Mouse (Mus musculus) gastrocnemius, adult 18-20 months (tissue): ENCODE measurements around the gene Bmf. TPM values are rescaled to one million over a fixed set of nuclear protein-coding genes. Genes with fewer than 3 reads are reported as not detected.
A peak's percentile ranks its signal among the peaks of the same experiment; 100 is the strongest.

Experiments used
- DNase-seq: peaks from one replicate; pipeline ENCODE4 v3.0.0; 2021; ENCODE audit warnings: low spot score
- long read RNA-seq, 2 experiments: library from polyadenylated mRNA; stranded (forward); transcript quantifications; one replicate each; pipeline ENCODE4 v2.0.0; 2021
- total RNA-seq, 2 experiments: library from RNA; stranded (reverse); gene quantifications; 2 replicates each; pipeline ENCODE4 v1.2.3; 2021

Gene Bmf
- 1 to 10 TPM; 2.1 to 2.2 TPM for total RNA-seq
- long read RNA-seq, experiment 1, result 0 reads
- long read RNA-seq, experiment 2, result 0 reads

DNA sequence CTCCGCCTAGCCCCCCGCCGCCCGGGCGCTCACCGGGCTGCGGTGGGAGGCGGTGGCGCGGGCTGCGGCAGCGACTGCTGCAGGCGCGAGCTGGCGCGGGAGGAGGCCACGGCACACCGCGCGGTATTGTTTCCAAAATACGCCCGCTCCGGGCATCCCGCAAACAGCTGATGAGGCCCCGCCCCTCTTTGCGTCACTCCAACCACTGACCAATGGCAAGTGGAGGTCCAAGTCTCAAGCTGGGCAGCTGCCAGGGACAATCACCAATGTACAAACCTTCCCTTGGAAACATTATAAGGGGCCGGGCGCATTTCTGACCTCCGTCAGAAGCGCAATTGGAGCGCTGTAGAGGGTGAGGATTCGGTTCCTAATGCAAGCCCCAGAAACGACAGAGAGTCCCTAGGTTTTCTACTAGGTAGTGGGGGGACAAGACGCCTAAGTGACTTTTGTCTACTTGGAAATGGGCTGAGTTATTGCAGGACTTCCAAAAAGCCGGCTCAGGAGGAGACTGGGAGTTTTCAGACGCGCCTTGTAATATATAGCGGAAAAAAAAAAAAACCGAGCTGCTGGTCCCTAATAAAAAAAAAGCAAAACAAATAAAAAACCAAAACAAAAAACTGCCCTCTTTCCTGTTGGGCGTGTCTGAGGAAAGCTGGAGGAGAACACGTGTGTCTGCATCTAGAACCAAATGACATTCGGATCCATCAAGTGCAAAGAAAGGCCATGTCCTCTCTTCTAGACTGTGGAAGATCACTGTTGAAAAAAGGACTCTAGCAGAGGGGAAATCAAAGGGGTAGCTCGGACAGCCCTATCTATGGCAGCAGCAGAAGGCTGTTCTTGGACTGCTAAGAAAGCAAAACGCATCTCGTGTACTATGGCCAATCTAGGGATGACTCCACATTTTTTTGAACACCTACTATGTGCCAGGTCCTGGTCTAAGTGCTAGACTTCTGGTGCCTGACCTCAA lies at the start of gene Bmf:
Bmf (minus strand) TSS at position 181 of the 967 bp plus-strand sequence.
- DNase-seq, result peak; percentile 99

DNA sequence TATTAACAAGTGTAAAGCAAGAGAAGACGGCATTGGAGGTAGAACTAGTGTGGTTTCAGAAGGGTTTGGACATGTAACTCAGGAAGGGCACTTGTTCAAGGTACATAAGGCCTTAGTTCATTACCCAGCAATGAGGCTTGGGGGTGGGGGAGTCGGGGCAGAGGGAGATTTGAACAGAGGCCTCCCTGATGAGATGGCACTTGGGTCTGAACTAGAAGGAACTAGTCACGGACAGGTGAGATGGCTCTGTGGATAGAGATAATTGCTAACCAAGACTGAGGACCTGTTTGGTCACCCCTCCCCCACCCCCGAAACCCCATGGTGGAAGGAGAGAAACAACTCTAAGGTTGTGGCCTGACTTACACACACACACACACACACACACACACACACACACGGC lies 49.6 kb upstream of the Bmf start:
- no peak for DNase-seq

DNA sequence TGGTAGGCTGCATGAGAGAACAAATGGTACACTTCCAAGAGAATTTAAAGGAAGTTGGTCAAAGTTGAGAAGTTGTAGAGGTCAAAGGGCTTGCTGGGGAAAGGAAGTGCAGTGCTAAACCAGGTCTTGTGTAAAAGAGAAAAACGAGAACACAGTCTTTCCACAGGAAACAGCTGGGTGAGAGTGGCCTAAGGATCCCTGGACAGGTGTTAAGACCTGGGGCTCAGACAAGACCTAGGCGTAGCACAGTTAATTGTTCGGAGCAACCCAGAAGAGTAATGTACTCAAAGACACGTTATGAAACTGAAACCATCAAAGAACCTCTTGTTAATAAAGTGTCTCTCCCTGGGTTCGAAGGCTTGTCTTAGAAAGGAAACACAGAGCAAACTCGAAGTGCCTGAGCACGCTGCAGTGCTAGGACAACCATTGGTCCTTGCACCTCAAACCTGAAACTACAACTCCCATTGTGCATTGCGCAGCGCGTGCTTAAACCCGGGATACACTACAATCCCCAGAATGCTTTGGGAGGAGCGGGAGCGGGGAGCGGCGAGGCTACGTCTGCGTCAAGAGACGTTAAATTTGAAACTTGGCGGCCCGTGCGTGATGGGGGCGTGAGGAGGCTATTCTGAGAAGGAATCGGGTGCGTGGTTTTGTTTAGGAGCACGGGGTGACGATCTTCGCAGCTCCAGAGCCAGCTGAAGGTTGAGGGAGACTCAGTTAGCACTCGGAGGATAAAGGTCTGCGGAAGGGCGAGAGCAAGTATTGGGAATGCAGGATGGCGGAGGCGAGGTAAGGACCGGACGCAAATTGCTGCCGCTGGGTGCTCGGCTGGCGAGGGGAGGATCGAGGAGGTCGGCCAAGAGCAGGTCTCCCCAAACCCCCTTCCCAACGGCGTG lies 48.4 kb upstream of the Bmf start, which contains the start of gene Bub1b:
Bub1b (plus strand) TSS at position 539 of the 896 bp plus-strand sequence.
- peak; percentile 94 for DNase-seq

DNA sequence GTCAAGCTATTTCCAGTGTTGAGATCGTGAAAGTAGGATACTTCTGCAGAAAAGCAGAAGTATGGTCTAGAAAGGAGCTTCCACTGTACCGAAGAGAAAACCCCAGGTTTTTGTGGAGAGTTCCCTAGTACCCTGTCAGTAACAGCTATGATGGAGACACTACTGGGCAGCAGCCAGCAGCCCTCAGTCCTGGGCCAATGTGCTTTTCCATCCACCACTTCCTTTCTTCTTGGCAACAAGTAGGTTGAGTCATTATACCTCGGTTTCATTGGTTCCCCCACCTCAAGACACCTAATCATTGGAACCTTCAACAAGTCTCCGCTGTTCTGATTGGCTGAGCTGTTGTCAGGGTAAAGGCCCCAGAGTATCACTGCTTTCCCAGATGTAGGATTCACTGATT lies 41.6 kb upstream of the Bmf start:
- no peak for DNase-seq

DNA sequence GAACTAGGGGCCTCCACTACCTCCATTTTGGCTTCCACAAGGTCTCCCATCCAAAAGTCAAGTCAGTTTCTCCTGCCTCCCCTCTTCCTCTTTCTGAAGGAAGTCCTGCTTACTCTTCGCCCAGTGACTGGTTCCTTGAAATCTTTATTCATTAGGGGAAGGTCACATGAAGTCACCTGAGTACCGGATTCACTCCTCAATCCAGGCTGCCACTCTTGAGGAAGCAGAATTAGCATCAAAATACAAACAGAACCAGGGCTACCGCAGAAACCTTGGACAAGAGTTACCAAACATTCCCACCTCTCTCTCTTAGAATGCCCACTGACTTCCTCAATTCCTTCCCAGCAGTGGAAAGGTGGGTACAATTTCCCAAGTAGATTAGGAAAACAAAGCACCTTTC lies 38.2 kb upstream of the Bmf start:
- DNase-seq, result no peak

DNA sequence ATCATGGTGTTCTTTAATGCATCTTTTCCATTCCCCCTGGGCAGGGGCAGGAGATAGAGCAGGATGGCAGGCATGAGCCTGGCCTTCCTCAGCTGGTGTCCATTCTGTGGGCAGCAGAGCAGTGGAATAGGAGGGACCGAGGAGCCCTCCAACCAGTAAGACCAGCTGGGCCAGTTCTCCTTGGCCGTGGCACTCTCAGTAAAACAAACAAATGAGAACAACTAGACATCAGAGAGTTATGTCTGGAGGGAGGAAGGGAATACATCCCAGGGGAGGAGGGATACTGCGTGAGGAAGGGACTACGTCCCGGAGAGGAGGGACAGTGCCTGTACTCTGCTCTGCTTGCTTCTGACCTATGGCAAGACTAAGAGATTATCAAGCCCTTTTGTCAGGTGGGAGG lies 36.5 kb upstream of the Bmf start:
- DNase-seq, result no peak

DNA sequence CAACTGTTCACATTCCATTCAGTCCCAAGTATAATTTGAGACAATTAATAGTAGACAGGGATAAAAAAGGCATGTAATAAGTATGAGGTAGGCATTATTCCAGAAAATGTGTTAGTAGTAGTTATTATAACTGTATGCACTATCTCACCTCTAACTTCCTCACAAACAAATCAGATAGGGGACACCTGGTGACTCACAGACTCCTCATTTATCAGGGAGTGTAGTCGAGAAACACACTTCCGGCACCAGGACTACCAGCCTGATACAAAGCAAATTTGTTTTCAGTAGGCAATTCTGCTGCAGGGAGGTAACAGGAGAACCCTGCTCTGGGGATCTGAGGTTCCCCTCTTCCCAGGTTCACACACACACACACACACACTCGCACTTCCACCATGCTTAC lies 23.6 kb upstream of the Bmf start:
- no peak for DNase-seq

DNA sequence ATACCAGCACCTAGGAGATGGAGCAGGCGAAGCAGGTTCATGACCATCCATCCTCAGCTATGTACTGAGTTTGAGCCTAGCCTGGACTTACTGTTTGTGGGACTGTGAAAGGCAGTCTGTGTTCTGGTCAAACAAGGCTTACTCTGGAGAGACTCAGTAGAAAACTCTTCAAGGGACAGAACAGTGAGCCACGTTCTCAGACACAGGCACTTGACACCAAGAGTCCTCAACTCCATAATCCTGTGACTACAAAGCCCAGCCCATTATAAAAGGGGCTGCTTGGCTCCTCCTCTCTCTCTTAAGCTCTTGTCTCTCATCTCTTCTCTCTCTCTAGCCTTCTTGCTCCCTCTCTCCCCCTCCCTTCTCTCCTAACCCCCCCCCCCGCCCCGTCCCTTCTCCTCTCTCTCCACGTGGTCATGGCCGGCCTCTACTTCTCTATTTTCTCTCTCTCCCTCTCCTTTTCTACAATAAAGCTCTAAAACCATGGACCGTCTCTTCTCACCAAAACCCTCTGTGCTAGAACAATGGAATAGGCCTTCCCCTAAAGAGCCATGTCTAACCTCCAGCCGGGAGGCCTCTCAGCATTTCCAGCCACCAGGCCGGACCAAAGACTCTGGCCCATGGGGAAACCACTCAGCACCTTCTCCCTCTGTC lies 22.8 kb upstream of the Bmf start:
- DNase-seq, result no peak

DNA sequence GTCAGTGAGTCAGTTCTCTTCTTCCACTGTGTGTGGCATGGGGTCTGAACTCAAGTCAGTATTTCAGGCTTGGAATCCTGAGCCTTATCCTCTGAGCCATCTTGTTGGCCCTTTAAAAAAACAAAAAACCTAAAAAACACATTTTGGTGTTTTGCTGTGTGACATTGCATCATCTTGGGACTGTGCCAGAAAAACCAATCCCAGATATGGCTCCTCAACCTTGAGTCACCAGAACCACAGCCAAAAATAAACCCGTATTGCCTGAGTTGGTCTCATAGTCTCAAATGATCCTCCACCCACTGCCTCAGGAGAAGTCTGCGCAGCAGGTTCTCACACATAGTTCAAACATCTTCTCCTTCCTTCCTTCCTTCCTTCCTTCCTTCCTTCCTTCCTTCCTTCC lies 21.5 kb upstream of the Bmf start:
- no peak for DNase-seq

DNA sequence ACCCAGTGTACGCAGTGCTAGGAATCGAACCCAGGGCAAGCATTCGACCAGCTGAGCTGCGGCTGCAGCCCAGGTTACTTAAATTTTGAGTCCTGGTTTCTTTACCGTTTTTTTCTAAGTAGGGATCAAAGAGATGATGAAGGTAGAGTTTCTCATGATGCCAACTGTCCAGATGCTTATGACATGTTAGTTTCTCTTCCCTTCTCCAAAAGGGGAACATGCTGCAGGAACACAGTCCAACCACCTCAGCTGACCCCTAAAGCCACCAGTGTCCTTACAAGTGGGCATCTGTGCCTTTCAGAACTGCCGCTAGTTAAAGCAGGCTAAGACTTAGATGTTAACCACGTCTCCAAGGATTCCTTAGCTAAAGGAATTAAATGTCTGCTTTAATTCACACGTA lies 17.7 kb upstream of the Bmf start:
- DNase-seq, result no peak

DNA sequence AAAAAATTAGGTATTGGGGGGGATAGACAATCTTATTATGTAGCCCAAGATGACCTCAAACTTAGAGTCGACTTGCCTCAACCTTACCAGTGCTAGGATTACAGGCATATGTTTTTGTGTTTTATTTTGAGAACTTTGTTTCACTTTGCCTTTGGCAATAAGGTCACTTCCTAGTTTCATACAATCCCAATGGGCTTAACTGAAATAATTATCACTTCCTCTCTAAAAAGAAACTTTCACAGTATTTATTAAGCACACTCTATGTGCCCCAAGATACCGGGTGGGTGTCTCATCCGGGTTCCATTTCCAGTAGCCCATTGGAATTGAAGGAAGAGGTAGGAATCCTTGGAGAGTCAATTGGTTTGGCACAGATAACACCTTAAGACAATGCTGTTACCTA lies 12.9 kb upstream of the Bmf start:
- no peak for DNase-seq

DNA sequence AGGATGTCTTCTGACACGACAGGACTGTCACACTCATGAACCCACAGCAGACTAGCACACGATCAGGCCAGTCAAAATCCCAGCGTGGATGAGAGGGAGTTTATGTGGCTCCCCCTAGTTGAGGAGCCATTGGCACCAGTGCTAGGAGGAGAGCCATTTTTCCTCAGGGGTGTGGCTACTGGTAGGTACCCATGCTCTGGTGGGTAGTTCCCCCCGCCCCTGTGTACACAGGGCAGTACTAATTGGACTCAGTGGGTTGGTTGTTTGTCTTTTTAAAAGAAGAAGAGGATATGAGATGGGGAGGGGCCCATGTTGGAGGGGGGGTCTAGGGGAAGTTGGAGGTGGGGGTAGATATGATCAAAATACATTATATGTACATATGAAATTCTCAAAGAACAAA lies 12.5 kb upstream of the Bmf start:
- DNase-seq, result no peak

DNA sequence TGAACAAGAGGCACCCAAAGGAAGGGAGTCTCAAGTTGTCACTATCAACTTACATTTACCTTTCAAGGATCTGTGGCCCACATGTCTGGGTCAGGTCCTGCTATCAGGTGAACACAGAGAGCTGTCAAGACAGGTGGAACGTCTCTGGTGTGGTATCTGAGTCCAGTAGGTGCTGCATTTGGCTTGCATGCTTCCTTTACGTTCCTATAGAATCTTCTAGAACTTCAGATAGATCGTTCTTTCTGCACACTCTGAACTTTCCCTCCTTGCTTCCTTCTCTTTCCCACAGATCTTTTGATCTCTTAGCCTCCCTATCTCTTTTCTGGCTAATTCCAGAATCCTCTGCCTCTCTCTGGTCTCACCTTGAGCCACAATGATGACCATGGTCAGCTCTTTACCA lies 8.9 kb upstream of the Bmf start:
- no peak for DNase-seq

DNA sequence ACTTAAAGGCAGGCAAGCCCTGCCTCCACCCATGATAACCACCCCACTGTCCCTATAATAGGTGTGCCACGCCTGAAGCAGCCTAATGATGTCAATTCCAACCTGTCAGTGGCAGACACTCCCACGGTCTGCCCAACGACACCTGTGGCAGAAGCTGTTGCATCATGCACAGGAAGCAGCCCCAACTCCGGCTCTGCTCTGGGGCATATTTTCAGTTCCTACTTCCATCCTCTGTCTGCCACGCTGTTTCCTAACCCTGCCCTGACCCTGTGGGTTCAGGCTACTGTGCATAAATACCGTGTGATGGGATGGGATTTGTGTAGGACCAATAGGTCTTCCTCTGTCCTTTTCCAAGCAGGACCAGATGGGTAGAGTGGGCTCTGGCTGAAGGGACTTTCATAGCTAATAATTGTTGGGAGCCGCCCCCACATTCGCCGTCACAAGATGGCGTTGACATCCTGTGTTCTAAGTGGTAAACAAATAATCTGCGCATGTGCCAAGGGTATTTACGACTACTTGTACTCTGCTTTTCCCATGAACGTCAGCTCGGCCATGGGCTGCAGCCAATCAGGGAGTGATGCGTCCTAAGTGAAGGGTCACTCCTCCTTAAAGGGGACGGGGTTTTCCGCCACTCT lies 5.0 kb upstream of the Bmf start:
- peak; percentile 57 for DNase-seq

DNA sequence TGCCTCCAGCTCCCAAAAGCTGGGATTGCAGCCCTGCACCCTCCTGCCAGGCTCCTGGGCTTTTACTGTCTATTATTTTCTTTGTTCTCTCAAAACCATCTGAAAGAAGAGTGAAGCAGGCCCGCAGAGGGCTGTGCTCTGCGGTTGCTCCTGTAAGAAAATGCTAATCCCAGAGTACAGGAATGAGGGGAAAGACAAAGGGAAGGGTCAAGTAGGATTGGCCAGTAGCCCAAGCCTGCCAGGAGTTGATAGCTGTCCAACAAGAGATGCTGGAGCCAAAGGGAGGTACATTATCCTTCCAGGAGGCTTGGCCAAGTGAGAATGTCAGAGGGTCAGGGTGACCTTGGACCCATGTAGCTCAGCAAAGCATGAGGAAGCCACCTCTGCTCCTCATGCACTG lies 2.1 kb upstream of the Bmf start:
- DNase-seq, result no peak

DNA sequence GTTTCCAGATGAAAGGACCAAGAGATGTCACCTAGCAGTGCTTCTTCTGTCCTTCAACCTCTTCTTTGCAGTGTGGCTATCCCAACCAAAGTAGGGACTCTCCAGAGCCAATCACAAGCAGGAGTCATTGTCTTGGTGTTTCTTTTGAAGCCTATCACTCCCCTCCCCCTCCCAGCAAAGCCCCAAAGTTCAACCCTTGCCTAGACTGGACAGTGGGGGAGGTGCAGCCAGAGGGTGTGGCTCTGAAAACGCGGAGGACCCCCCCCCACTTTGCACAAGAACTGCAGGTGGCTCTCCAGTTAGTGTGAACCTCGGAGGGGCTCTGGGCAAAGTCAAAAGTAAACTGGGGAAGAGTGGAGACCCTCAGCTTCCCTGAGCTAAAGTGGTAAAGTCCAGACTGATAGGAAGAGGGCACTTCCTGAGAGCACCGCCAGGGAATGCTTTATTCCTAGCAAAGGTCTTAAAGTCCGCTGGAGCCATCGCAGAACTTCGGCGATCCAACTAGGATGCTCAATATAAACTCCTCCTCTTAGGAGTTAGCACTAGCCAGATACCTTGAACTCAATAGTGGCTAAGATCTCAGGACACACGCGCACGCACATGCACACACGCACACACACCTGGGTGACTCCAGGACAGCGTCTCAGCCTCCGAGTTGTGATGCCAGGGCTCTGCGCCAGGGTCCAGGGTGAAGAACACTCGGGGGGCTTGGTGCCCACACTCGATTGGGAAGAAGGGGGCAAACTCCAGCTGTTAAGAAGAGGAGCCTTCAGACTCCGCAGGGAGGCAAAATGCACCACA lies 866 bp downstream of the Bmf start:
- DNase-seq, result no peak

DNA sequence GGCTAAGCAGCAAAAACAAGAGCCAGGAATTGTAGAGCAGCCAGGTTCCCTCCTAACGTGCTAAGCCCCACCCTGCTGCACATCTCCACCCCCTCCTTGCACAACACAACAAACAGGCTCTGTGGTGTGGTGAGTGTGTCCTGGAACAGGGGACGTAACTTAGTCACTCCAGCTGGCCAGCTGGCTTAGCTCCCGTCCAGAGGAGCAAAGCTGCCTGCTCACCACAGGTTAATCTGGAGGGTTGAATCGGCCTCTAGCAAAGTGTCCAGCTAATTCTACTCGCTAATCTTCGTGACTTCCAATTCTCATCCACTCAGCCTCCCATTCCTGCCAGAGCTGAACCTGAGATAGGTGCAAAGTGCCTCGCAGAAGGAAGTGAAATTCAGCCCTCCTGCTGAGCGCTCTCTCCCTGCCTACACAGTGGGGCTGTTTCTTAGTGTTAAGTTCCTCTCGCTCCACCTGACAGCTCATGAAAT lies 1.9 kb downstream of the Bmf start:
- peak; percentile 68 for DNase-seq

DNA sequence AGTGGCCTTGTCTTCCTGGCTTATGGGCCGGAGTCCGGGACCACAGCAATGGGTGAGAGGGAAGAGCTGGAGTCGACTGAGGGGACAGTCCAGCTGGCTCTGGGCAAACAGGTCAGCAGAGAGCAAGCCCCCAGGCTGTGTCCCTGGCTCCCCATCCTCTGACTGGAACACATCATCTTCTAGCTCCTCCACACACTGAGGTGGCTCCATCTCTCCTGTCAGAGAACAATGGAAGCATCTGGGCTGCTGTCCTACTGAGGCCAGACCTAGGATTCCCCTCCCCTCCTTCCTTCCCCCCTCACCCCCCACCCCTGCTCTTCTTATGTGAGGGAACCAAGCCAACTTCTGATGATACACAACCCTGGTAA lies 2.7 kb downstream of the Bmf start:
- DNase-seq, result no peak

DNA sequence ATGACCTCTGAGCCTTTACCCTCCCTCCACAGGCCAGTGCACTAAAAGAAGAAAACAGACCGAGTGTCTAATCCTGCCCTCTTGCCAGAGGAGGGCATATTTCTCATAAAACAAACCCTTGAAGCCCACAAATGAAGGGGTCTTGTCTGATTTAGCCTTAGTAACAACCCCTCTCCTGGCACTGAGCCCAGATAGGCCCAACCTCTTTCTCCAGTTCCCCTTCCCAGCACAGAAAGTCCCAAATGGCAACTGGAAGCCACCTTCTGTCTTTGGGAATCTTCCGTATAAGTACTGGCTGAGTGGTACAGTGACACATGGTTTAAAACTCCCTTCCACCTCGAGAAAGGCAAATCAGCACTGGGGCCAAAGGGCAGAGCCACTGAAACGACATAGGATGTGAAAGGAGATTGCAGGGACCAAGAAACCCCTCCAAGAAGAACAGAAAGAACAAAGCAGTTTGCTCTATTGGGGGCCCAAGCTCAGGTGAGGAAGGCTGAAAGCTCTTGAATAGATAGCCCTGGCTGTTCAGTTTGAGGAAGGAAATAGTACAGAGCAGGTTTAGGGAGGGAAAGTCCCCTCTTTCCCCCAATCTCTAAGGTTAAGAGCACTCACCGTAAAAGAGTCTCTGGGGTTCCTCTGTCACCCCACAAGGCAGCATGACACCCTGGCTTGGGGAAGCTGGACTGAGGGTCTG lies 3.2 kb downstream of the Bmf start:
- DNase-seq, result no peak
